9 mouse cellular contexts compared by ENCODE assay signal in the genomic region with DNA sequence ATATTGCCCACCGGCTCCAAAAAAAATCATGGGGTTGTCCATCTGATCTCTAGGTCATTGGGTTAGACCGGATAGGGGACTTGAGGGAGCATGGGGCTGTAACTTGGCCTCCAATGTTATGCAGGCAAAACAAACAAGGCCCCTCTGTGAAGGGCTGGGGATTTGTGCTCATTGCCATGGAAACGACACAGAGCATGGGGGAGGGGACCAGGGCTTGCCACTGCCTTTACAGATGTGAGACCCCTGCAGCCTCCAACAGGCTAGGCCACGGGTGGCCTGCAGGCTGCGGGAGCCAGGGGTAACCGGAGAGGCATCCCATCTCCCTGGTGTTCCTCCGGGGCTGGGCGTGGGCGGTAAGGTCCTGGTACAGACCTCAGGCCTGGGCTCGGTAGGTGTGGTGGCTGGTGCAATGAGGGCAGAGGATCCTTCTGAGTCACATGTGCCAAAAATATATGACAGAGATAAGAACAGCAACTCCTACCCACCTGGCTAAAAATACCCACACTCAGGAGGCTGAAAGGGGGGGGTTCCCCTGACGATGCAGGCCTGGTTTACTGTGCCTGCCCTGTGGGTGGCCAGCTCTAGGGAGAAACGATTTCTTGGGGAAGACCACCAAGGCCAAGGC. TPM values are rescaled to one million over a fixed set of nuclear protein-coding genes. Genes with fewer than 3 reads are reported as not detected.
DNase-seq lines count a peak whose midpoint lies in the region; ATAC-seq lines count a peak whose summit lies in the region.
"Had no signal": no experiment of that assay in that cellular context is flagged by ENCODE, and none has a peak within 500 bp of the region (broad histone marks: within the 10 kb centered on the region; RNA-seq: fewer than 3 reads in every experiment).

No protein-coding gene starts in this region.

- no peaks in the 10 kb centered on the region for H3K36me3 ChIP-seq in heart, embryonic 13.5 days
- H3K36me3 ChIP-seq in limb, embryonic 10.5 days: peaks cover 13% of the 10 kb centered on the region

- ATAC-seq in heart, embryonic 13.5 days (ENCODE audit: extremely low read depth, insufficient number of reproducible peaks, low FRiP score, low TSS enrichment): no peak

- H3K27ac ChIP-seq in heart, embryonic 13.5 days (replicated peaks): peak overlapping the region; percentile 59
- H3K27ac ChIP-seq in limb, embryonic 10.5 days: peak overlapping the region; percentile 83

- H3K9ac ChIP-seq in heart, embryonic 13.5 days: peak overlapping the region; percentile 61

- peaks cover 31% of the 10 kb centered on the region for H3K4me1 ChIP-seq in heart, embryonic 13.5 days
- H3K4me1 ChIP-seq in limb, embryonic 10.5 days: peaks cover 85% of the 10 kb centered on the region

- H3K27me3 ChIP-seq in heart, embryonic 13.5 days (replicated peaks): peaks cover 15% of the 10 kb centered on the region
- peaks cover 9% of the 10 kb centered on the region; the same call in 1 of the 2 replicates for H3K27me3 ChIP-seq in limb, embryonic 10.5 days (ENCODE audit: low read depth, poor library complexity, severe bottlenecking)

- no peak overlapping the region for H3K4me3 ChIP-seq in heart, embryonic 13.5 days
- H3K4me3 ChIP-seq in limb, embryonic 10.5 days: peak overlapping the region; percentile 31

- H3K9me3 ChIP-seq in heart, embryonic 13.5 days: no peaks in the 10 kb centered on the region
- H3K9me3 ChIP-seq in limb, embryonic 10.5 days (replicated peaks): no peaks in the 10 kb centered on the region

- peak overlapping the region; percentile 39 for H3K4me2 ChIP-seq in heart, embryonic 13.5 days

- 17% methylated on average over 12 of the region's 12 CpGs for WGBS in heart, embryonic 13.5 days
- WGBS in limb, embryonic 10.5 days: 8% methylated on average over 12 of the region's 12 CpGs

- peak; percentile 28 to 45 for DNase-seq in layer of hippocampus, postnatal 10 days (ENCODE audit: low spot score in 2 of 2)
- DNase-seq in layer of hippocampus, postnatal 36 days: no peak
- DNase-seq in limb, embryonic 10.5 days (ENCODE audit: low spot score): peak; percentile 83
- peak; percentile 54 for DNase-seq in right cerebral cortex, postnatal 4 days
- DNase-seq in spleen, postnatal 14 days (ENCODE audit: low spot score in 2 of 2): no peak
- DNase-seq in testis, postnatal 10 days (ENCODE audit: low spot score): no peak
- no peak for DNase-seq in adrenal gland, postnatal 10 days

RNA-seq across cellular contexts. Expression of gene Lmx1b, which starts 47.3 kb away (rescaled TPM):
- total RNA-seq in layer of hippocampus, postnatal 10 days (2021): under 1 TPM in 1 of 2 experiments, not detected in 1; 0.27 TPM
- total RNA-seq in layer of hippocampus, postnatal 36 days (2021): under 1 TPM; 0.07 to 0.18 TPM
- polyA plus RNA-seq in heart, embryonic 13.5 days (2015; fragmentation: Nextera tagmentation; extraction: Ambion mirVana): not detected in 2 replicates
- polyA plus RNA-seq in limb, embryonic 10.5 days (2016; fragmentation: Nextera tagmentation; extraction: Ambion mirVana): 11.0 and 13.9 TPM in 2 replicates
- total RNA-seq in adrenal gland, postnatal 10 days (2021): under 1 TPM in 1 of 2 experiments, not detected in 1; 0.09 TPM
- total RNA-seq: liver, adult 2 months had no signal
- polyA plus RNA-seq: liver, adult 2 months had no signal

Comparison
In these comparisons a context has a peak if more than half of its experiments do, and no peak if none do; other contexts are left out.
1. DNase-seq: peak in layer of hippocampus, postnatal 10 days (2 of 2), limb, embryonic 10.5 days (single experiment) and right cerebral cortex, postnatal 4 days (single experiment); none in layer of hippocampus, postnatal 36 days (0 of 2), spleen, postnatal 14 days (0 of 2), testis, postnatal 10 days (single experiment) and adrenal gland, postnatal 10 days (single experiment).